Mouse (Mus musculus): ENCODE results near the gene Actg1. TPM values are rescaled to one million over a fixed set of nuclear protein-coding genes. Genes with fewer than 3 reads are reported as not detected.
"Not testable (repeated sequence)": the region's sequence is repeated elsewhere in the genome, so short reads cannot be mapped to it uniquely, and the experiment has no call there.

The Actg1 gene
- polyA plus RNA-seq, 1 experiment from 2014 or later: 2,296 TPM

- Histone ChIP-seq H3K27me3 (no peaks in the 10 kb centered on the region), H3K27ac (peak overlapping the region; percentile 99), H3K9me3 (no peaks in the 10 kb centered on the region), H3K4me2 (peak overlapping the region; percentile 87), H3K9ac (peak overlapping the region; percentile 87), H3K4me1 (peaks cover 56% of the 10 kb centered on the region), H3K4me3 (peak overlapping the region; percentile 98), H3K36me3 (peaks cover 7% of the 10 kb centered on the region)
- WGBS: under 1% methylated on average over 67 of the region's 68 CpGs
- ATAC-seq (ENCODE audit: insufficient number of reproducible peaks, low FRiP score, low TSS enrichment, low read depth): peak; percentile 70
Observed at GRCm38 (mm10) chr11:120349986-120350702, 1.8 kb upstream of the Actg1 start.

- peaks cover 13% of the 10 kb centered on the region for H3K36me3 ChIP-seq
- peak overlapping the region; percentile 87 for H3K9ac ChIP-seq
- H3K9me3 ChIP-seq: no peaks in the 10 kb centered on the region
- 0 out of 2 replicates have a peak, but pooled peaks have one; percentile 0 for ATAC-seq (ENCODE audit: insufficient number of reproducible peaks, low FRiP score, low TSS enrichment, low read depth)
- H3K4me3 ChIP-seq: peak overlapping the region; percentile 98
- H3K27ac ChIP-seq: peak overlapping the region; percentile 99
- H3K27me3 ChIP-seq: no peaks in the 10 kb centered on the region
- 2% methylated on average over 16 of the region's 16 CpGs for WGBS
- peaks cover 57% of the 10 kb centered on the region for H3K4me1 ChIP-seq
- H3K4me2 ChIP-seq: peak overlapping the region; percentile 87
Observed at GRCm38 (mm10) chr11:120349371-120349985, 1.1 kb upstream of the Actg1 start.

DNA sequence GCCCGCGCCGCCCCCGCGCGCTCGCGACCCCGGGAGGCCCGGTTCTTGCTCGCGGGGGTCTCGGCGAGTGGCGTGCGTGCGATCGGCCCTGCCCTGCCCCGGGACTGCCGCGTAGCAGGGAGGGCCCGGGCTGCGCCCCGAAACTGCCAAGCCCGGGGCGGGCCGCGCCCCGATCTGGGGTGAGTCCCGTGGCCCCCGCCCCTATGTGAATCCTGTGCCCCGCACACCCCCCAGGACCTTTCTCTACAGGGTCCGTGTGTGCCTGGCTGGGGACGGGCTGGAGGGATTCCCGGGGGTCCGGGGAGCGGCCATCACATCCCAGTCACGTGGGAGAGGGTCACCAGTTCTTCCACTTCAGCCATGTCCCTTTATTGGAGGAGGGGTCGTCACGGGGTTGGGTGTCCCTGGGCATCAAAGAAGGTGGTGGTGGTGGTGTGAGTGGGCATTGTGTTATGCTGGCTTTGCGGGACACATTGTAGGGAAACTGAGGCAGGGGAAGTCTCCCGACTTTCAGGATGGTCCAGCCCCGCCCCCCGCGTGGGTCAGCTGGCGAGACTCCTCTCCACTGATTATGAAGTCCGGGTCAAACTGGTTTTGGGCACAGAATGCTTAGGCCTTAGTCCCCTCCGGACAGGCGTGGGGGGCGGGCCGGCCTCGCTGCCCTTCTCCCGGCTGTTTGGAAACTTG is 485 bp upstream of the Actg1 start:
- ATAC-seq (ENCODE audit: insufficient number of reproducible peaks, low FRiP score, low TSS enrichment, low read depth): no peak; the same call in 1 of the 2 replicates
- 2% methylated on average over 42 of the region's 53 CpGs for WGBS
- peaks cover 13% of the 10 kb centered on the region for H3K36me3 ChIP-seq

DNA sequence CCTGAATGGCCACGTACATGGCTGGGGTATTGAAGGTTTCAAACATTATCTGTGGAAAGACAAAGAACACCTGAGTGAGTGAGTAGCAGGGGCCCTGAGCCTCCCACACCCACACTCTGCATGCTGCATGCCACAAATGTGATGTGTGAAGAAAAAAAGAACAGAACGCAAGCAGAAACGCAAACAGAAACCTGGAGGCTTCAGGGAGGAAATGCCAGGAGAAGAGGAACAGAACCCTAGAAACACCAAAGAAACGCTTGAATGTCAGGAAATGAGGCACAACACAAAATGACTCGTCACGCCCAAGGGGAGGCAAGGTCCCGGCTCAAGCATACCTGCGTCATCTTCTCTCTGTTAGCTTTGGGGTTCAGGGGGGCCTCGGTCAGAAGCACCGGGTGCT is 1.0 kb downstream of the Actg1 start:
- H3K4me2 ChIP-seq: peak overlapping the region; percentile 74
- peaks cover 13% of the 10 kb centered on the region for H3K36me3 ChIP-seq
- peak overlapping the region; percentile 99 for H3K27ac ChIP-seq
- WGBS: 2% methylated on average over 10 of the region's 10 CpGs
- ATAC-seq (ENCODE audit: insufficient number of reproducible peaks, low FRiP score, low TSS enrichment, low read depth): no peak
- H3K27me3 ChIP-seq: no peaks in the 10 kb centered on the region
- H3K4me3 ChIP-seq: peak overlapping the region; percentile 98
- H3K9ac ChIP-seq: peak overlapping the region; percentile 100
- H3K9me3 ChIP-seq: no peaks in the 10 kb centered on the region
- peaks cover 40% of the 10 kb centered on the region for H3K4me1 ChIP-seq

More for the DNA sequence above, 485 bp upstream of the Actg1 start:
- H3K4me2 ChIP-seq: peak overlapping the region; percentile 87
- peaks cover 55% of the 10 kb centered on the region for H3K4me1 ChIP-seq
- H3K4me3 ChIP-seq: peak overlapping the region; percentile 98
- no peaks in the 10 kb centered on the region for H3K9me3 ChIP-seq
- peak overlapping the region; percentile 87 for H3K9ac ChIP-seq
- H3K27me3 ChIP-seq: no peaks in the 10 kb centered on the region
- peak overlapping the region; percentile 99 for H3K27ac ChIP-seq

- H3K9ac ChIP-seq: 0 out of 2 replicates have a peak overlapping the region, but pooled peaks have one; percentile 28
- peaks cover 13% of the 10 kb centered on the region for H3K36me3 ChIP-seq
- not testable (repeated sequence) for H3K9me3 ChIP-seq; H3K27me3 ChIP-seq; ATAC-seq (ENCODE audit: insufficient number of reproducible peaks, low FRiP score, low TSS enrichment, low read depth); H3K27ac ChIP-seq
- peak overlapping the region; percentile 55 for H3K4me2 ChIP-seq
- 36% methylated on average over 11 of the region's 13 CpGs for WGBS
- peaks cover 33% of the 10 kb centered on the region for H3K4me1 ChIP-seq
- H3K4me3 ChIP-seq: peak overlapping the region; percentile 42
Observed at GRCm38 (mm10) chr11:120346383-120347034, 1.8 kb downstream of the Actg1 start.

- Histone ChIP-seq H3K4me3 (peak overlapping the region; percentile 6; the same call in 1 of the 2 replicates), H3K9me3 (no peaks in the 10 kb centered on the region), H3K9ac (no peak overlapping the region), H3K27me3 (no peaks in the 10 kb centered on the region), H3K27ac (peak overlapping the region; percentile 48), H3K36me3 (peaks cover 13% of the 10 kb centered on the region), H3K4me2 (peak overlapping the region; percentile 17; the same call in 1 of the 2 replicates), H3K4me1 (peaks cover 22% of the 10 kb centered on the region)
- WGBS: 32% methylated on average over 1 of the region's 1 CpGs
- ATAC-seq (ENCODE audit: insufficient number of reproducible peaks, low FRiP score, low TSS enrichment, low read depth): no peak
Observed at GRCm38 (mm10) chr11:120345067-120345681, 3.2 kb downstream of the Actg1 start.

DNA sequence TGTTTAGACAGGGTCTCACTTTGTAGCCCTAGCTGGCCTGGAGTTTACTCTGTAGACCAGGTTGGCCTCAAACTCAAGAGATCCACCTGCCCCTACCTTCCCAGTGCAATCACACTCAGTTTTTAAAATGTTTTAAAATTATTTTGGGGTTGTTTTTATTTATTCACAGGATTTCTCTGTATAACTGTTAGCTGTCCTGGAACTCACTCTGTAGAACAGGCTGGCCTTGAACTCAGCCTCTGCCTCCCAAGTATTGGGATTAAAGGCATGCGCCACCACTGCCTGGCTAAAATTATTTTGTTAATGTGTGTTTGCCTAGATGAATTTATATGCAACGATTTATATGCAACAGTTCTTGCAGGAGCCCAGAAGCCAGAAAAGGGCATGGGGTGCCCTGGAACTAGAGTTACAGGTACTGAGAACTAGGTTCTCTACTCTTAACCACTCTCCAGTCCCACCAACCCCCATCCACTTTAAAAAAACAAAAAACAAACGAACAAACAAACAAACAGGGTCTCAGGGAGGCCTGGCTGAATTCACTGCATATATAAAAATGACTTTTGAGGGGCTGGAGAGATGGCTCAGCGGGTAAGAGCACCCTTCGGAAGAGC is 3.9 kb downstream of the Actg1 start:
- H3K4me2 ChIP-seq: no peak overlapping the region
- peaks cover 13% of the 10 kb centered on the region for H3K36me3 ChIP-seq
- H3K4me1 ChIP-seq: peaks cover 15% of the 10 kb centered on the region
- ATAC-seq (ENCODE audit: insufficient number of reproducible peaks, low FRiP score, low TSS enrichment, low read depth): no peak
- H3K9me3 ChIP-seq: no peaks in the 10 kb centered on the region
- no peaks in the 10 kb centered on the region for H3K27me3 ChIP-seq
- H3K9ac ChIP-seq: no peak overlapping the region
- no peak overlapping the region for H3K4me3 ChIP-seq
- H3K27ac ChIP-seq: peak overlapping the region; percentile 28
- 56% methylated on average over 5 of the region's 5 CpGs for WGBS

- no peak overlapping the region for H3K4me3 ChIP-seq
- H3K36me3 ChIP-seq: peaks cover 13% of the 10 kb centered on the region
- H3K4me2 ChIP-seq: no peak overlapping the region
- 75% methylated on average over 5 of the region's 5 CpGs for WGBS
- H3K27me3 ChIP-seq: no peaks in the 10 kb centered on the region
- ATAC-seq (ENCODE audit: insufficient number of reproducible peaks, low FRiP score, low TSS enrichment, low read depth): no peak
- no peaks in the 10 kb centered on the region for H3K9me3 ChIP-seq
- peaks cover 11% of the 10 kb centered on the region for H3K4me1 ChIP-seq
- H3K27ac ChIP-seq: peak overlapping the region; percentile 38
- H3K9ac ChIP-seq: no peak overlapping the region
Observed at GRCm38 (mm10) chr11:120343519-120344309, 4.6 kb downstream of the Actg1 start.

GRCm38 (mm10) chr11:120342656-120343160 is 5.6 kb downstream of the Actg1 start:
- H3K27me3 ChIP-seq: no peaks in the 10 kb centered on the region
- H3K4me2 ChIP-seq: no peak overlapping the region
- no peak overlapping the region for H3K4me3 ChIP-seq
- WGBS: 92% methylated on average over 5 of the region's 5 CpGs
- H3K4me1 ChIP-seq: peaks cover 11% of the 10 kb centered on the region
- H3K27ac ChIP-seq: no peak overlapping the region
- no peaks in the 10 kb centered on the region for H3K9me3 ChIP-seq
- peaks cover 13% of the 10 kb centered on the region for H3K36me3 ChIP-seq
- H3K9ac ChIP-seq: no peak overlapping the region
- ATAC-seq (ENCODE audit: insufficient number of reproducible peaks, low FRiP score, low TSS enrichment, low read depth): no peak

GRCm38 (mm10) chr11:120341661-120342060 is 6.7 kb downstream of the Actg1 start:
- H3K9ac ChIP-seq: no peak overlapping the region
- H3K27ac ChIP-seq: no peak overlapping the region
- ATAC-seq (ENCODE audit: insufficient number of reproducible peaks, low FRiP score, low TSS enrichment, low read depth): no peak
- H3K4me3 ChIP-seq: no peak overlapping the region
- H3K36me3 ChIP-seq: peaks cover 12% of the 10 kb centered on the region
- H3K4me1 ChIP-seq: peaks cover 10% of the 10 kb centered on the region
- 83% methylated on average over 4 of the region's 4 CpGs for WGBS
- no peak overlapping the region for H3K4me2 ChIP-seq
- no peaks in the 10 kb centered on the region for H3K9me3 ChIP-seq
- H3K27me3 ChIP-seq: no peaks in the 10 kb centered on the region

Data from limb, embryonic 15.5 days (tissue).